Mouse (Mus musculus) heart, postnatal 0 days (tissue): ENCODE measurements around the gene Fam83e.

ENCODE experiments used
- CTCF ChIP-seq: IDR thresholded peaks from 2 replicates; pipeline ENCODE4 v1.5.1; 2016; ENCODE audit warnings: antibody characterized with exemption, control low read depth, low read depth
- EP300 ChIP-seq: IDR thresholded peaks from 2 replicates; pipeline ENCODE4 v1.6.1; 2016; ENCODE audit warnings: antibody characterized with exemption, low read depth

- TF ChIP-seq CTCF (no peak), EP300 (no peak)
These were observed 2.7 kb upstream of the Fam83e start for GRCm38 (mm10) chr7:45718331-45718730.
